Comparison of ENCODE assay signal across 18 mouse cellular contexts in the genomic region with DNA sequence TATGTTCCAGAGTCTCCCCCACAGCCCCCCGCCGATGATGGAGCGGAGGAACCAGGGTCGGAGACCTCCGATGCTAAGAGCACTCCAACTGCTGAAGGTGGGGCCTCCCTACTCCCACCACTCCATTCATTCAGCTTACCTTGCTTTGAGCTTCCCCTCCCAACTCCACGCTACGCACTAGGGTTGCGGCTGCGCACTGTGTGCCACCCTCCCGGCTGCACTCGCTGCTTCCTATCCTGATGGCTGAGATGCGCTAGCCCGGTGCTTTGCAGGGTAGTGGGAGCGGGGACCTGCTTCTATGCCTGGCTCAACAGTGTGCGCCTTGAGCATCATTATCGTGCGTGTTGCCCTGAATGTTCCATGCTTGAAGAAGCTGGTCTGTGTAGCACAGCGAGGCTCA. TPM values are rescaled to one million over a fixed set of nuclear protein-coding genes. Genes with fewer than 3 reads are reported as not detected.
"Had no signal": no experiment of that assay in that cellular context is flagged by ENCODE, and none has a peak within 500 bp of the region (broad histone marks: within the 10 kb centered on the region; RNA-seq: fewer than 3 reads in every experiment).

No protein-coding gene starts in this region.

- DNase-seq: kidney, adult 11 months; kidney, adult 8-10 months; kidney, postnatal 14 days; kidney, postnatal 4 days; layer of hippocampus, adult 9-11 months; liver, embryonic 13.5 days; lung, adult 2 months; lung, postnatal 14 days; lung, postnatal 4 days; right cerebral cortex, postnatal 14 days; right cerebral cortex, postnatal 4 days; thymus, adult 18-20 months; thymus, postnatal 4 days had no signal

- H3K27ac ChIP-seq: liver, embryonic 13.5 days; midbrain, embryonic 10.5 days; midbrain, embryonic 13.5 days; stomach, postnatal 0 days had no signal

- H3K36me3 ChIP-seq: liver, embryonic 13.5 days had no signal

- H3K4me3 ChIP-seq: left cerebral cortex, adult 2 months; liver, embryonic 13.5 days; midbrain, embryonic 10.5 days; midbrain, embryonic 13.5 days had no signal

- H3K4me2 ChIP-seq: liver, embryonic 13.5 days; midbrain, embryonic 13.5 days had no signal

- H3K9ac ChIP-seq: liver, embryonic 13.5 days; midbrain, embryonic 13.5 days had no signal

- H3K27me3 ChIP-seq: midbrain, embryonic 13.5 days had no signal

- H3K9me3 ChIP-seq: midbrain, embryonic 10.5 days; midbrain, embryonic 13.5 days had no signal

- ATAC-seq: midbrain, embryonic 13.5 days had no signal

RNA-seq across cellular contexts. Expression of gene Mapt, which starts 55.9 kb away (rescaled TPM):
- total RNA-seq: megakaryocyte progenitor cell, adult 5-6 weeks had no signal
